Mouse (Mus musculus) heart, postnatal 25 days (tissue): Measurements from ENCODE around the gene Inpp4b. TPM values are rescaled to one million over a fixed set of nuclear protein-coding genes. Genes with fewer than 3 reads are reported as not detected.

Source experiments
- DNase-seq: peaks from one replicate; pipeline ENCODE4 v3.0.0; 2022; ENCODE audit warnings: low spot score
- intact Hi-C: fragments of 180-260 bp; cut with DNase I; formaldehyde crosslinking; loops from one replicate; pipeline ENCODE4 v1.15.1; 2025
- total RNA-seq, 2 experiments: library from RNA; stranded (reverse); gene quantifications; 2 replicates each; pipeline ENCODE4 v1.2.3; 2021

Gene Inpp4b
- 10 to 100 TPM; 74.5 to 77.8 TPM for total RNA-seq

- peak; percentile 19 for DNase-seq
- intact Hi-C loops = loop anchor here (10.0 kb wide), 1 partner anchor 1502 kb away; no protein-coding TSS in a partner anchor
Measured at GRCm38 (mm10) chr8:81342236-81342998, at the start of gene Inpp4b. Gene Inpp4b (plus strand): TSS chr8:81342556.

DNA sequence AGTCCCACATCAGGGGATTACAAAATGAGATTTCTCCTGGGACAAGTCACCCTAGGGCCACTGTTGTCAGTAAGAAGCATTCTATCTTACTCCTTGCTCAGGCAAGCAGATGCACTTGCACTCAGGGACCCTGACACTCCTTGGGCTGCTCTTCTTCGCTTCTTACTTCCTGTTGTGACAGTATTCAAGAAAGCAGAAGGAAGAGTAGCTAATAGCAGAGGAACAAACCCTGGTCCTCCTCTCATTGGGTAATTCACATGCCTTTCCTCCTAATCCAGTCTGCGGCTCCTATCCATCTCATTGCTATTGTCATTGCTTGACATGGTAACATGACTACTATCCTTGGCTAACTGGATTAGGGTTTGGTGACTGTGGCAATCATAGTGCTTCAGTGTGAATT lies 7.1 kb upstream of the Inpp4b start:
- intact Hi-C loops = no loop called here
- DNase-seq = no peak

GRCm38 (mm10) chr8:81341191-81341590 lies 1.2 kb upstream of the Inpp4b start:
- DNase-seq = no peak
- intact Hi-C loops = loop anchor here (10.0 kb wide), 1 partner anchor 1504 kb away; no protein-coding TSS in a partner anchor

- intact Hi-C loops = loop anchor here (10.0 kb wide), 1 partner anchor 1503 kb away; no protein-coding TSS in a partner anchor
Measured at GRCm38 (mm10) chr8:81341591-81342235, 643 bp upstream of the Inpp4b start.

GRCm38 (mm10) chr8:81342999-81343302 lies 595 bp downstream of the Inpp4b start:
- intact Hi-C loops = loop anchor here (10.0 kb wide), 1 partner anchor 1502 kb away; no protein-coding TSS in a partner anchor
- no peak for DNase-seq

More at GRCm38 (mm10) chr8:81341591-81342235, 643 bp upstream of the Inpp4b start:
- no peak for DNase-seq

- intact Hi-C loops = loop anchor here (10.0 kb wide), 1 partner anchor 1500 kb away; no protein-coding TSS in a partner anchor
- DNase-seq = no peak
Measured at GRCm38 (mm10) chr8:81345170-81345697, 2.9 kb downstream of the Inpp4b start.

- intact Hi-C loops = loop anchor here (1.0 to 10.0 kb wide), 4 partner anchors 458 to 1495 kb away; no protein-coding TSS in a partner anchor
- no peak for DNase-seq
Measured at GRCm38 (mm10) chr8:81349452-81349851, 7.1 kb downstream of the Inpp4b start.

- intact Hi-C loops = no loop called here
- DNase-seq = no peak
Measured at GRCm38 (mm10) chr8:81353460-81353859, 11.1 kb downstream of the Inpp4b start.

DNA sequence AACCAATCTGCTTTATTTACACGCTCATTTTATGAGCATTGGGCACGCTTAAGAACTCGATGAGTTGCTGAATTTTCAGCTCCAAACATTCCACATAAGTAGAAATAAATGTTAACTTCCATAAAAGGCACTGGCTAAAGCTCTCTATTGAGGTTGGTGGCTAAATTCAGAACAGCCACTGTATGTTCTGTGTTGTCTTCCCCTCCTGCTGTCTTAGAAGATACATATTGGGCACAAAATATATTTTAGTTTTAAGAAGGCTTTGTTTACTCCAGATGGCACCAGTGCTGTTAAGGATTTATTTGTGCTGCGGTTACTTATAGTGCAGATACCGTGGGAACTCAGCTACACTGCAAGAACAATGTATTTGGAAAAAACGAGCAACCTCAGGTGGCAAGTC lies 15.8 kb downstream of the Inpp4b start:
- no peak for DNase-seq
- intact Hi-C loops = no loop called here

DNA sequence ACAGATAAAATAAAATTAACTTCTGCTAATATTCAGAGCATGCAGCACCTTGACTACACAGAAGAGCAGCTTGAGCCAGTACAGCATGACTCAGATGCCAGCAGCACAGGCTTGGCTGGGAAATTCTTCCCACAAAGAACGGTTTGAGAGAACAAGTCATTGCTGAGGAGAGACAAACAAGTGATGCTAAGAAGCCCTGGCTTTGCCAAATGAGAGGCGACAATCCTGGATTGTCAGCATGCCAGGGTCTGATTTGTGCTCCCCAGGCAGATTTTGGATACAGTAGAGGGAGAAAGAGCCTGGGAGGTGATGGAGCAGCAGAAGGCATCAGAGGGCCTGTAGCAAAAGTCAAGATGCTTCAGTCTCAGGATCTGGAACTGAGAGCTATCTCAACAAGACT lies 18.2 kb downstream of the Inpp4b start:
- DNase-seq = no peak
- intact Hi-C loops = no loop called here

- intact Hi-C loops = no loop called here
- DNase-seq = no peak
Measured at GRCm38 (mm10) chr8:81361162-81361561, 18.8 kb downstream of the Inpp4b start.

DNA sequence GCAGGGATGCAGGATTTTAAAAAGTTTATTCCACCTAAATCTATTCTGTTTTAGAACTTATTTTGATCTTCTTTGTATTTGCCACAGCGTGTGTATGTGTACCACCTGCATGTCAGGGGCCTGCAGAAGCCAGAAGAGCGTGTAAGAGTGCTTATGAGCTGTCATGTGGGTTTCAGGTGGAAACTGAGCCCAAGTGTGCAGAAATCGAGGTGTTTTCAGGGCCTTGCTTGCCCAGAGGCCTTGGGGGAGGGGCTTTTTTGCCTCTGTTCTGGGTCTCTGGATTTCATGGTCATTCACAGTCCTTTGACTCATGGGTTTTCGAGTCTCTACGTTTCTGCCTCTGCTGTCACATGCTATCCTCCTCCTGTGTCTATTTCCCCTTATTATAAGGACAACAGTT lies 28.3 kb downstream of the Inpp4b start:
- no peak for DNase-seq
- intact Hi-C loops = no loop called here

- no peak for DNase-seq
- intact Hi-C loops = no loop called here
Measured at GRCm38 (mm10) chr8:81371844-81372243, 29.5 kb downstream of the Inpp4b start.

DNA sequence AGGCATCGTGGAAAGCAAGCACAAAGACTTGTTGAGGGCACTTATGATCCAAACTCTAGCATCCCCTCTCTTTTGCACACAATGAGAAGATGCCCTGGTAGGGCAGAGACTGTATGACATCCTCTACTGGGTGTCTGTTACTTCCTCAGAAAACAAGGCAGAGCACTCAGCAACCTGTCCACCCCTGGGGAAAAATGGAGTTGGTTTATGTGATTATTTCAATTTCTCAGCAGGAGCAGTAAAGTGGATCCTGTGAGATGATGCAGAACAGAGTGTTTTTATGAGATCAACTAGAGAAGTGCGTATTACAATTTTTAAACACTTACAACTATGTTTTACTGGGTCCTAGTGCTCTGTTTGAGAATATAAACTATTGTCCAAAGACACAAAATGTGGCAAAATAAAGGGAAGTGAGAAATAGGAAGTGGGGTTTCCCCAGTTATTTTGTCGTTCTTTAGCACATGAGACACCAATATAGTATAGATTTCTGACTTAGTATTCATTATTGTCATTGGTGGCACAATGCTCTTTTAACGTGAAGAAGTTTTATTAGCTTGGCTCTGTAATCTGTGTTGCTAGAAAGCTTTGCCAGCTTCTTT lies 32.6 kb downstream of the Inpp4b start:
- DNase-seq = no peak
- intact Hi-C loops = no loop called here

DNA sequence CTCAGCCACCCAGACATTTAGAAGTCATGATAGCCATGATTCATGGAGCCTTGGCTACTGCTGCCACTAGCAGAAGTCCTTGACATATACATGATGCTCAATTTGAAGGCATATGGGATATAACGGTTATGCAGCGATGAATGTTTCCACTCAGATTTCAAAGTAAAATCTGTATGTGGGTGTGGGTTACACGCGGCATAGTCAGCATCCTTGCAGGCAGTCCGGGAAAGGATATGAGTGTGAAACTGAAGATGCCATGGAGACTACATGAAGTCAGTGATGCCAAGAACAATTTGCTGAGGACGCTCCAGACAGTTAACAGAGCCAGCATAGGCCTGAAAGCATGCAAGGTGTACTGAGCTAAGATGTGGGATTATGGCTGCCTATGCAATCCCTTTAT lies 46.6 kb downstream of the Inpp4b start:
- intact Hi-C loops = no loop called here
- no peak for DNase-seq

DNA sequence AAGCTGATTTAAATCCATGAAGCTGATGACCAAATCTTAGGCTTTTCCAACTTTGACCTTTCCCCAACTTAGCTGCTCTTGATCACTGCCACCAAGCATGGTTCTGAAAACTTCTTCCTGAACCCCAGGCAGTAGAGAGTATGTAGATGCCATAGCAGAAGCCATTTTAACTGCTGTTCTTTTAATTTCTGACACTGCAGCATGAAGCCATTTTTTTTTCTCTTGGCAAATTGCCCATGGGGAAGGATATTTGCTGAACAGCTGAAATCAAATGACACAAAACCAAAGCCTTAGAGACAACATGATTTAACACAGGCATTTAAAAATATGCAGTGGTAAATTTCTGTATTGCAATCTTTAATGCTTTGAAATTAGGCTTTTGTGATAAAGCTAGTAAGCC lies 56.7 kb downstream of the Inpp4b start:
- no peak for DNase-seq
- intact Hi-C loops = no loop called here

- no peak for DNase-seq
- intact Hi-C loops = no loop called here
Measured at GRCm38 (mm10) chr8:81399501-81399900, 57.1 kb downstream of the Inpp4b start.

DNA sequence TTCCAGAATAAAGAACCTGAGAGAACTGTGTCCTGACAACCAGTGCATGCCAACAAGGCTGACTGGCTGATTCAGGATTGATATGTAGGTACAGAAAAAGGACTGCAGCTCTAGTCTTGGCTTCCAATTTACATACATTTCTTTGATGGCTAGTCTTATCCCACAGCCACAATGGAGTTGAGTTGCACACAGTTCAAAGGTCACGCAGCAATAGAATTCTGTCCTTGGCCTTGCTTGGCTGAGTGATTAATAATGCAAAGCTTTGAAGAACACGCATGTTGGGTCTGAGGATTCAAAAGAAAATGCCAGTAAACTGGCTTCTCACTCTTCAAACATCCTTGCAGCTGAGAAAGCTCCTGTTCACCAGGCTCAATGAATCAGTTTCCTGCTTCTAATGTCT lies 70.4 kb downstream of the Inpp4b start:
- DNase-seq = no peak
- intact Hi-C loops = no loop called here

DNA sequence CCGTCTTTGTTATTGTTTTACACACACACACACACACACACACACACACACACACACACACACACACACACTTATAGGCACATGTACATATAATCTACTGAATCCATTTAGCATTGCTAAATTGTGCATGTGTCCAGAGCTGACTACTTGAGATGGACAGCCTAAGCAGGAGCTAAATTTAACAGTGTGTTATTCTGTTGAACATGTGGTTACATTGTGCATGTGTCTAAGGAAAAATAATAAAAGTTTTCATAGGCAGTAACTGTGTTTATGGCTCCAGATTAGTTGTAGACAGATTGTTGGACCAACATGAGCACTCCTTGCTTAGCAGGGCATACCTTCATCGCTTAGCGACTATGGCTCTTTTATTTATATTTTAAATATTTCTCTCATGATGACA lies 101.6 kb downstream of the Inpp4b start:
- intact Hi-C loops = no loop called here
- DNase-seq = no peak

DNA sequence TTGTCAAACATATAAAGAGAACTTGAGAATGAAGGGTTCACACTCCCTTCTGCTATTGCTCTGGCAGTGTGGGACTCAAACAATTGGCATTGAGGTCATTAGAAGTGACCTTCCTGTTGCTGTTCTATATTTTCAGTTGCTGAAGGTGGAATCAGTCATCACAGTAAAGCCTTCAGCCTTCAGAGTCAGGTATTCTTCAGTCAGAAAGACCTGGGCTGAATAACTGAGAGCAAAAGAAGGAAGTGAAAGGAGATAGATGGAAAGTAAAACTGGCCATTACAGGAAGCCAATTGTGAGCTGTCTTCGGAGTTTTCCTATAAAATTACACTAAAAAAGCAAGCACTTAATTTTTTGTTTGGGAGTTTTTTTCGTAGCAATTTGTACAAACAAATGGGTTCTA lies 107.4 kb downstream of the Inpp4b start:
- DNase-seq = no peak
- intact Hi-C loops = no loop called here

DNA sequence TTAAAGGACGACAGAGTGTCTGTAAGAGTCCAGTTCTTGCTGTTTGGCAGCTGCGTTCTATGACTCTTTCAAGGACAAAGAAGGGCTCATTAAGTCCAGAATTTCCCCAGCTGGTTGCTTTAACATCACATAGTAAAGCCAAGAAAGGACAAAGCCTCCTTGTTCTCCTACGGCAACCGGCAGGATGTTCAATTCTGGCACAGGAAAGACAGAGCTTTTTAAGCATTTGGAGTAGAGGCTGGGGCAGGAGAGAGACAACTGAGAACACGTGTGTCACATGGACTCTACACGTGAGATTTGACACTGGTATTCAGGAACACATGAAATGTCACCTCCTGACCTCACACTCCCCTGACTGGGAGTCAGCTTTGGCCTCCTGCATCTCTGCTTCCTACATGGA lies 109.7 kb downstream of the Inpp4b start:
- intact Hi-C loops = no loop called here
- DNase-seq = peak; percentile 17
